Mouse (Mus musculus) granulocyte monocyte progenitor cell, adult 5-6 weeks (primary cell): ENCODE data around the gene Calhm5. TPM values are rescaled to one million over a fixed set of nuclear protein-coding genes. Genes with fewer than 3 reads are reported as not detected.

Experiments
- ATAC-seq: replicated peaks from 2 replicates; pipeline ENCODE4 v1.8.0; 2016; ENCODE audit warnings: mild to moderate bottlenecking, moderate TSS enrichment, inconsistent platforms; ENCODE audit not compliant: poor library complexity, severe bottlenecking
- total RNA-seq, 2 experiments: library from RNA; stranded (forward) in 1 of 2; stranded (reverse) in 1 of 2; fragments of 200-712, 200-1000 nt in 1 of 2; fragments of >200 nt in 1 of 2; fragmentation: Nextera tagmentation in 1 of 2; gene quantifications; 2 replicates each; pipeline ENCODE4 v1.2.3; 2014 to 2017

Calhm5 gene
- total RNA-seq, 2 experiments from 2014 or later, result not detected

- no peak for ATAC-seq
Measured at GRCm38 (mm10) chr10:34074522-34075200, 21.7 kb downstream of the Calhm5 start.

- no peak for ATAC-seq
Measured at GRCm38 (mm10) chr10:34071650-34072049, 24.7 kb downstream of the Calhm5 start.

GRCm38 (mm10) chr10:34070999-34071492, 25.3 kb downstream of the Calhm5 start:
- ATAC-seq, result no peak

- ATAC-seq, result no peak
Measured at GRCm38 (mm10) chr10:34069606-34070005, 26.7 kb downstream of the Calhm5 start.

GRCm38 (mm10) chr10:34066591-34066990, 29.7 kb downstream of the Calhm5 start:
- no peak for ATAC-seq

GRCm38 (mm10) chr10:34053987-34054386, 42.3 kb downstream of the Calhm5 start:
- no peak for ATAC-seq

- ATAC-seq, result no peak
Measured at GRCm38 (mm10) chr10:34044210-34044609, 52.1 kb downstream of the Calhm5 start, which contains the start of gene Calhm4. Gene Calhm4, minus strand, starts transcription at chr10:34044310.

Other genes starting within 250 kb of the Calhm5 start
- gene Sult3a1, start 238.8 kb downstream of the Calhm5 start, total RNA-seq (2014; fragmentation: Nextera tagmentation), result not detected in 2 replicates
- gene Sult3a1, start 238.8 kb downstream of the Calhm5 start, total RNA-seq (2017), result not detected in 2 replicates
- gene Rsph4a, start 191.4 kb downstream of the Calhm5 start, total RNA-seq (2014; fragmentation: Nextera tagmentation), result not detected in 2 replicates
- not detected in 2 replicates for gene Rsph4a, start 191.4 kb downstream of the Calhm5 start, total RNA-seq (2017)
- gene Zup1, start 145.2 kb downstream of the Calhm5 start, total RNA-seq (2014; fragmentation: Nextera tagmentation), result 32.8 and 33.3 TPM in 2 replicates
- 31.3 and 42.5 TPM in 2 replicates for gene Zup1, start 145.2 kb downstream of the Calhm5 start, total RNA-seq (2017)
- gene Rwdd1, start 76.9 kb downstream of the Calhm5 start, total RNA-seq (2014; fragmentation: Nextera tagmentation), result 129 and 177 TPM in 2 replicates
- 165 and 205 TPM in 2 replicates for gene Rwdd1, start 76.9 kb downstream of the Calhm5 start, total RNA-seq (2017)
- not detected in 2 replicates for gene Trappc3l, start 58.9 kb downstream of the Calhm5 start, total RNA-seq (2014; fragmentation: Nextera tagmentation)
- gene Trappc3l, start 58.9 kb downstream of the Calhm5 start, total RNA-seq (2017), result not detected in 2 replicates
- gene Calhm4, start 52.2 kb downstream of the Calhm5 start, total RNA-seq (2014; fragmentation: Nextera tagmentation), result not detected in 2 replicates
- gene Calhm4, start 52.2 kb downstream of the Calhm5 start, total RNA-seq (2017), result not detected in 2 replicates
- gene Calhm6, start 31.5 kb upstream of the Calhm5 start, total RNA-seq (2014; fragmentation: Nextera tagmentation), result 3.2 and 6.1 TPM in 2 replicates
- 3.0 and 4.4 TPM in 2 replicates for gene Calhm6, start 31.5 kb upstream of the Calhm5 start, total RNA-seq (2017)
- 1.5 TPM in 1 of 2 replicates, not detected in the other for gene Dse, start 111.2 kb upstream of the Calhm5 start, total RNA-seq (2014; fragmentation: Nextera tagmentation)
- gene Dse, start 111.2 kb upstream of the Calhm5 start, total RNA-seq (2017), result 0.99 and 1.1 TPM in 2 replicates
- 29.1 and 37.5 TPM in 2 replicates for gene Tspyl1, start 185.7 kb upstream of the Calhm5 start, total RNA-seq (2014; fragmentation: Nextera tagmentation)
- gene Tspyl1, start 185.7 kb upstream of the Calhm5 start, total RNA-seq (2017), result 40.8 and 41.4 TPM in 2 replicates
- 0.62 TPM in 1 of 2 replicates, not detected in the other for gene Tspyl4, start 200.9 kb upstream of the Calhm5 start, total RNA-seq (2014; fragmentation: Nextera tagmentation)
- 0.34 and 2.0 TPM in 2 replicates for gene Tspyl4, start 200.9 kb upstream of the Calhm5 start, total RNA-seq (2017)